Mouse (Mus musculus) granulocyte monocyte progenitor cell, adult 5-6 weeks (primary cell): ENCODE results near the gene Tgm7. TPM values are rescaled to one million over a fixed set of nuclear protein-coding genes. Genes with fewer than 3 reads are reported as not detected.
"Not testable (repeated sequence)": the region's sequence is repeated elsewhere in the genome, so short reads cannot be mapped to it uniquely, and the experiment has no call there.

ENCODE experiments used
- ATAC-seq: replicated peaks from 2 replicates; pipeline ENCODE4 v1.8.0; 2016; ENCODE audit warnings: mild to moderate bottlenecking, moderate TSS enrichment, inconsistent platforms; ENCODE audit not compliant: poor library complexity, severe bottlenecking
- total RNA-seq, 2 experiments: library from RNA; stranded (forward) in 1 of 2; stranded (reverse) in 1 of 2; fragments of 200-712, 200-1000 nt in 1 of 2; fragments of >200 nt in 1 of 2; fragmentation: Nextera tagmentation in 1 of 2; gene quantifications; 2 replicates each; pipeline ENCODE4 v1.2.3; 2014 to 2017

Tgm7 gene
- total RNA-seq (2014; fragmentation: Nextera tagmentation) (not detected in 2 replicates), total RNA-seq (2017) (not detected in 2 replicates)

GRCm38 (mm10) chr2:121109695-121110094 is at the start of gene Tgm7:
Tgm7 (minus strand) TSS chr2:121109795.
- no peak for ATAC-seq

DNA sequence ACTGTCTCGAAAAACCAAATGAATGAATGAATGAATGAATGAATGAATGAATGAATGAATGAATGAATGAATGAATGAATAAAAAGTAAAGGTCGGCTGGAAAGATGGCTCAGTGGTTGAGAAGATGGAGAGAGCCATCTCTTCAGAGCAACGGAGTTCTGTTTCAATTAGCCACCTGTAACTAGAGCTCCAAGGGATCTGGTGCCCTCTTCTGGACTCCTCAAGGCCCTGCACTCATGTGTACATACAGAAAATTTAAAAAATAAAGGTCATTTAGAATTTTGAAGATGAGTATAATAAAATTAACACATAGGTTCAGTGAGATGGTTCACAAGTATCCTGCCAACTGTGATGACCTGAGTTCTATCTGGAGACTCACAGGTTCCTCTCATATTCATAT is 43.5 kb upstream of the Tgm7 start:
- ATAC-seq, result no peak

DNA sequence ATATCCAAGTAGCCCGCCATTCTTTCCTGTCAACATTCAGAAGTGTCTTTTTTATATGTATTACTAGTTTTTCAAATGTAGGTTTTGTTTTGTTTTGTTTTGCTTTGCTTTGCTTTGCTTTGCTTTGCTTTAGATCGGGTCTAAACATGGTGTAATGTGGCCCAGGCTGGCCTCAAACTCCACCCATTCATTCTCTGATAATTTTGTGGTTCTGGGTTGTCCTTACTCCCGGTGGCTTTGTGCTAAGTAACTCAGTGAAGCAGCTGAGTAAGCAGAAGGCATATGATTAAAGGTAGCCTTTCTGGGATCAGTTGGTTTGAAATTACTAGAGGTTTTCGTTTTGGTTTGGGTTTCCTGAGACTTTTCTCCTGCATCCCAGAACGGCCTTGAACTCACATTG is 40.1 kb upstream of the Tgm7 start:
- ATAC-seq, result no peak

GRCm38 (mm10) chr2:121142415-121142814 is 32.8 kb upstream of the Tgm7 start:
- no peak for ATAC-seq

DNA sequence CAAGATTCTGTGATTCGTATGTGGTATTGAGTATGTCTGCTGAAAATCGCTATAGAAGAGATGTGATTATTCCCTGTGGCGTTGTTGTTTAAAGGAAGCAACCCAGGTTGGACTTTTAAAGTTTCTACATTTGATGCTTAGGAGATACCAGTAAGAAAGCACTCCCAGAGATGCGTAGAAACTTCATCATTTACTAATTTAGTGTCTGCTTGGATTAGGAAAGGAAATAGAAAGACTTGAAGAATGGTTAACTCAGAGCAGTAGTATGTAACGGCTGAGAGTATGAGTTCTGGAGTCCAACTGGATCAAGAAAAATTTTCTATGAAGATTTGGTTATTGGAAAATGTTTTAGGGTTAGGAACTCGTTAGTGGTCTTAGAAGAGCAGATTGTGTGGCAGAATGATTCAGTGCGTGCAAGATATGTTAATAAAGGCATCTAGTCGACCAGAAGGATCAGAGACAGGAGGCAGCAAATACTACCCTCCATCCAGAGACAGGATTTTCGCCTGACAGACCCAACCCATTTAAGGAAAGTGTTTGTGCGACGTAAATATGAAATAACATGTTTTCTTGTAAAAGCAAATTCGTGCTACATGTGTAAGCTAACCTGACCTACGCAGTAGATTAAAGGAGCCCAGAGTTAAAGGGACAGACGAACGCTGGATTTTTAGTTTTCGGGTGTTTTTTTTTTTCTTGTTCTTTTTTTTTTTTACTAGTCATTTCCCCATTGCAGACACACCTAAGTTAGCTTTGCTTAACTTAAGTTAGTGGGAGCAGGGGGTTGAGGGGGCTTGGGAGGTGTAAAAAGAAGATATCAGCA is 31.8 kb upstream of the Tgm7 start:
- no peak for ATAC-seq

GRCm38 (mm10) chr2:121140018-121140882 is 30.7 kb upstream of the Tgm7 start, which contains the start of the genes Adal and Lcmt2:
Adal (plus strand) TSS chr2:121140428.
Lcmt2 (minus strand) TSS chr2:121140653.
- peak; percentile 78 for ATAC-seq

- no peak for ATAC-seq
Observed at GRCm38 (mm10) chr2:121139266-121140017, 29.8 kb upstream of the Tgm7 start.

DNA sequence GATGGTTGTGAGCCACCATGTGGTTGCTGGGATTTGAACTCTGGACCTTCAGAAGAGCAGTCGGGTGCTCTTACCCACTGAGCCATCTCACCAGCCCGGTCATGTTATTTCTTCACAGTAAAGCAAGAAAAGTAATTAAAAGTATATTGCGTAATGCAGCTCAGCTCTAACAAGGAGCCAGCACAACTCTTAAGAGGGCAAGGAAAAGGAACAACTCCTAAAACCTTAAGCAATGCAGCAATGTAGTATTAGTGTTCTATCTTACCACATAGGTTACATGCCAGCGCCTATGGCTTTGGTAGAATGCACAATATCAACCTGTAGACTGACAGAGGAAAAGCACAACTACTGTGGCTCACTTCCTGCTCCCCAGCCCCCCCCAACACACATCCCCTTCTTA is 27.8 kb upstream of the Tgm7 start:
- ATAC-seq, result peak; percentile 55

GRCm38 (mm10) chr2:121132822-121133221 is 23.2 kb upstream of the Tgm7 start:
- no peak for ATAC-seq

DNA sequence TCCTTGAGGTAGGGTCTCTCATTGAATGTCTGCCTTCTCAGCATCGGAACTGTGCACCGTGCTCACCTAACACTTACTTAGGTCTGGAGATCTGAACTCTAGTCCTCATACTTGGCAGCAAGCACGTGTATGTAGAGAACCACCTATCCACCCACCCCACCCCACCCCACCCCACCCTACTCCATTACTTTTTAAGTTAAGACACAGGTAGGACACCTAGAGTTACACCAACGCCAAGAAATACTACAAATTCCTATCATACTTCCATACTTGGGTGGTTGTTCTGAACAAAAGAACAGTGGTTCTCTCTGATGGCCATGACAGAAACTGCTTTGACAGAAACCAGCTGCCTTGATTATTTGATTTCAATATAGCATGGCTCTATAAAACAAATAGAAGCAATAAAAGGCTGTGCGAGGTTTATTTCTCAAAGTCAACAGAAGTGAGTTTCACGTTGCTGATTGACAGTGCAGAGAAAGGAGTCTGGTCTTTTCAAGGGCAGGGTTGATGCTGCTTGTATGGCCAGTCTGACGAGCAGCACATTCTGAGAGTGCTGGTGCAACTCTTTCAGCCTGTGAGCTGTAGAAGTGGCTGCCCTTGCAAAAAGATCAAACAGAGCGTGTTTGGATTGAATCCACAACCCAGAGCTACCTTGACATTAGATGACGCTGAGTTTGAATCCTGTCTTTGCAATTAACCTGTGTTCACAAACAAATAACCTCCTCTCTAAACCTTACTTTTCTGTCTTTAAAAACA is 19.4 kb upstream of the Tgm7 start:
- ATAC-seq, result no peak

DNA sequence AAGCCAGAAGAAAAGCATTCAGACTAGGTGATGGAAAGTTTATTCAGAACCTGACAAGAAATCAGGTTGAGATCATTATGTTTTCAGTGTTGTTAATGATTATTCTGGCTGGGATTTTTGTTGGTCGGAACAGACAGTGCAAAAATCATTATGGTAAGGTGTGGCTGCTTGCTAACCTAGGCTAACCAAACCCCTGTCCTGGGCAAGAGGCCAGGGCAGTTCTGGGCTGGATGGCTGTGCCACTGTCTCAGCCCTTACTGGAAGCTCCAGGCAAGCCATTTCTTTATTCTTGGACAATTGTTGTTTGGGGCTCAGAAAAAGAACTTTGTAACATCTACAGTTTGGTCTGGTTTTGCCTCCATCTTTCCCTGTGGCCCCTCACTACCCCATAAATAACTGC is 17.9 kb upstream of the Tgm7 start:
- no peak for ATAC-seq

GRCm38 (mm10) chr2:121126302-121126701 is 16.7 kb upstream of the Tgm7 start:
- not testable (repeated sequence) for ATAC-seq

DNA sequence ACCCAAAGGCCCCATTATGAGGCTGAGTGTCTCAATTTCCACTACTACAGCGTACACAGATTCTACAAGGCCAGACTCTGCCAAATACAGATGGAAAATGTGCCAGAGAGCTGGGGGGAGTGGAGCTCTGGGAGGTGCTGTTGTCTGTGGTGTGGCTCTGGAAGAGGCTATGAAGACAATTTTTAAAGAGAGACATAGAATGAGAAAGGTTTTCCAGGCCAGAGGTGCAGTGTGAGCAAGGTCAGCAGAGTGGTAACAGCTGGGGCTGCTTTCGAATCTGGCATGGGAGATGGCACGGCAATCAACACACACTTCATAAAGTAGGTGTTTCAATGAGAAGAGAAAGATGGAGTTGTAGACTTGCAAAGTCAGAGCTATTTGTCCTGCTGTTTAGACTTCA is 9.7 kb upstream of the Tgm7 start:
- no peak for ATAC-seq

DNA sequence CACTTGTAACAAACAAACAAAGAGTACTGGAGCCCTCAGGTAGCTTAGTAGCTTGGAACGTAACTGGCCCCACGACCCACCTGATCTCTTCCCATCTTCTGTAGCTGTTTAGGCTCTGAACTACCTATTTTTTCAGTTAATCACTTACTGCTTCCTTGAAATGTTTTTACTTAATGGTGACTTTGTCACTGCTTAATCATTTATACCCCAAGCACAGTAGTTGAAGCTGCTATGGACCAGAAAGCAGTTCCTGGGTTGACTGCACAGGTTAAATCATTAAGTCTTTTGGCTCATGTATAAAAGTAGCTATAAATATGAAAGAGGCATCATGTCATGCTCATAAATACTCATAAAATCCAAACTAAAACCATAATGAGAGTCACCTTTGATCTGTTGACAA is 5.8 kb upstream of the Tgm7 start:
- ATAC-seq, result no peak

DNA sequence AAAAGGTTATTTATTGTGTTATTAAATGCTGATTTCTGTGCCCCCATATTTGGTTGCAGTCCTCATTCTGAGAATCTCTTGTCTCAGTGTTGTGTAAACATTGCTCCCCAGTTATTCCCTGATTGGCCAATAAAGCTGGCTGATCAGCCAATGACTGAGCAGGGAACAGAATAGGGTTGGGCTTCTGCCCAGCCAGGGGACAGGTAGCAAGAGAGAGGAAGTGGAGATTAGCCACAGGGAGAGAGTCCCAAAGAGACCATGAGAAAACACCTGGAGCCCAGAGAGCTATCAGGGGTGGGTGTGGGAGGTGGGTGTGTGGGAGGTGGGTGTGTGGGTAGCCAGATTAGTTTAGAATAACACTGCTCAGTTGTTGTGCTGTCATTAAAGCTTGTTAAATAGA is 3.7 kb downstream of the Tgm7 start:
- ATAC-seq, result no peak

GRCm38 (mm10) chr2:121102051-121102450 is 7.5 kb downstream of the Tgm7 start:
- ATAC-seq, result peak; percentile 83

- no peak for ATAC-seq
Observed at GRCm38 (mm10) chr2:121089751-121090150, 19.8 kb downstream of the Tgm7 start.

GRCm38 (mm10) chr2:121088507-121088906 is 21.1 kb downstream of the Tgm7 start:
- no peak for ATAC-seq

DNA sequence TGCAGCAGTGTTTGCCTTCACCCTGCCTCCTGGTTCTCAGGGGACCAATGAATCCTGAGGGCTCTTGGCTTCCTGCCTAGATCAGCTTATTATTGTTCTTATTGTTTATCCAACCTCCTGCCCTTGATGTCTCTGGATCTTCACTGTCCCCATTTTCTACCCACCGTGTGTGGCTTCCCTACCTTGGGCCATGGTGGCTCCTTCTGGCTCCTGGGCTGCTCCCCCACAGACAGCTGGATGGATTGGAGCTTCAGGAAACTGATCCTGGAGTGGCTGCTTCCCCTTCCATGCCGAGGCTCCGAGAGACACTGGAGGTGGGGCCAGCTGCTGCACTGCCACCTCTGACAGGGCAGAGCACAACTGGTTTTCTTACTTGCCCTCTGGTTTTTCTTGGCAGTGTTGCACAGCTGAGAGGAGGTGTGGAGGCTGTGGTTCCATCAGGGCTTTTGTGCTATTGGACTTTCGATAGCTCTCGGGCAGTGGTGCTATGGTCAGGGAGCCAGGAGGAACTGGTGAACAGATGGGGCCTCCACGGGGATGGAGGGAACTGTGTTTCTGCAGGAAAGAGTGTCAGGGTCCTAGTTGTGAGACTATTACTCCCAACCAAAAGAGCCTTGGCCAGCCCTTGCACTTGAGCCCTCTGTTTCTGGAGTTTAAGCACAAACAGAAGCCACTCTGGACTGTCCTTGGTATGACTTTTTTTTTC is 24.0 kb downstream of the Tgm7 start, which contains the start of gene Tgm5:
TSS of gene Tgm5 (minus strand) at position 362 of the 706 bp plus-strand sequence.
- no peak; the same call in 1 of the 2 replicates for ATAC-seq
